Mouse (Mus musculus) limb, embryonic 12.5 days (tissue): ENCODE measurements around the gene Trap1a. TPM values are rescaled to one million over a fixed set of nuclear protein-coding genes. Genes with fewer than 3 reads are reported as not detected.

Experiments used
- ATAC-seq: fragments of 200-750 bp; cut with Nextera tagmentation; 2 replicates; pipeline ENCODE4 v1.8.0; 2017; ENCODE audit warnings: low read depth, moderate TSS enrichment; ENCODE audit not compliant: insufficient number of reproducible peaks, insufficient read depth, low FRiP score, low TSS enrichment
- H3K27ac ChIP-seq: fragments of 300-500 bp; sonication (generic); 2 replicates; pipeline ENCODE4 v1.5.1; 2016; ENCODE audit warnings: mild to moderate bottlenecking, moderate library complexity
- H3K27me3 ChIP-seq: fragments of 300-500 bp; sonication (generic); 2 replicates; pipeline ENCODE4 v1.6.1; 2016; ENCODE audit warnings: mild to moderate bottlenecking, moderate library complexity
- H3K36me3 ChIP-seq: fragments of 300-500 bp; sonication (generic); 2 replicates; pipeline ENCODE4 v1.6.1; 2016; ENCODE audit warnings: mild to moderate bottlenecking, moderate library complexity
- H3K4me1 ChIP-seq: fragments of 300-500 bp; sonication (generic); replicated peaks from 2 replicates; pipeline ENCODE4 v1.6.1; 2016
- H3K4me2 ChIP-seq: fragments of 300-500 bp; sonication (generic); 2 replicates; pipeline ENCODE4 v1.6.1; 2016; ENCODE audit warnings: mild to moderate bottlenecking, moderate library complexity
- H3K4me3 ChIP-seq: fragments of 300-500 bp; sonication (generic); replicated peaks from 2 replicates; pipeline ENCODE4 v1.5.1; 2016; ENCODE audit warnings: mild to moderate bottlenecking
- H3K9ac ChIP-seq: fragments of 300-500 bp; sonication (generic); replicated peaks from 2 replicates; pipeline ENCODE4 v1.6.1; 2016; ENCODE audit warnings: mild to moderate bottlenecking, moderate library complexity
- H3K9me3 ChIP-seq: fragments of 300-500 bp; sonication (generic); 2 replicates; pipeline ENCODE4 v1.6.1; 2016; ENCODE audit warnings: mild to moderate bottlenecking, moderate library complexity
- WGBS: fragments of 180-500 bp; shearing (Covaris S2); methylation state at CpG from one replicate; pipeline ENCODE4 v1.1.7; 2016; 5-methylcytosine and 5-hydroxymethylcytosine counted together
- polyA plus RNA-seq: library from polyadenylated mRNA; unstranded; fragments of >200 nt; fragmentation: Nextera tagmentation; extraction: Ambion mirVana; gene quantifications from 2 replicates; pipeline ENCODE4 v1.2.1, GENCODE M21; 2016

Trap1a gene
- polyA plus RNA-seq, 1 experiment from 2014 or later, result not detected

DNA sequence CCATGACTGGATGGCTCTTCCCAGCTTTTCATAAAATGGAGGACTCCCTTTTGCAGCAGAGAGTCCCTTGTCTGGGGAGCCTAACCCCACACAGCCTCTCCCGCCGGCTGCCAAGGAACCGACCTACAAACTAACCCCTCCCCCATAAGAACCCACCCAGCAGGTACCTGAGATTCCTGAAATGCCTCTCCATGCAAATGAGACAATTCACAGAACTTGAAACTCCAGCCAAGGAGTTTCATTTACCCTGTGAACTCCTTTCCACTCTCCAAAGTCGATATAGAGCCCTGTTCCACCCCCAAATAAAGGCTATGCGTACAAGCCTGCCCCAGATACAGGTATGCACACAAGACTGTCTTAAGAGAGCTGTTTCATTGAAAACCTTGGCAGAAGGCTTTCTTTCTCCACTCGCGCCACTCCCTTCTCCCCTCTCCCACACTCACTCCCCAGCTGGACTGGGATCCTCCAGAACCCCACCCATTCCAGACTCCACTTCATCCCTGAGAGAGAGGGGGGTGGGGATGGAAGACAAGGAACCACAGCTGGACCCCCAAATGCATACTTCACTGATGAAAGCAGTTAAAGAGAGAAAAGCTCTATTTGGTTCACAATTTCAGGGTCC, 24.3 kb downstream of the Trap1a start:
- whole genome bisulfite sequencing, result 49% methylated on average over 7 of the region's 7 CpGs
- ATAC-seq, result no peak

DNA sequence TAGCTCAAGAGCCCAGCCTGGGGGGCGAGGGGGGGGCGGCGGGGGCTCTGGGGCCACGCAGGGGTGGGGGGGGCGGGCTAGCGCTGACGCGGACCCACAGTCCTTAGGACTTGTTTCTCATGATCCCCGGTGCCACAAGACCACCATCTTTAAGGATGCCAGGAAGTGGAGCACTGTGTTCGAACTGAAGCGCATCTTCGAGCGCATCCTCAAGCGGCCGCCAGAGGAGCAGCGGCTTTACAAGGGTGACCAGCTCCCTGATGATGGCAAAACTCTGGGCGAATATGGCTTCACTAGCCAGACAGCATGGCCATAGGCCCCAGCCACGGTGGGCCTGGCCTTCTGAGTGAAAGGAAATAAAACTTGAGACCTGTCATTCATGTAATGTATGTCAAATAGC, 24.9 kb downstream of the Trap1a start:
- no peak for ATAC-seq
- WGBS, result 70% methylated on average over 18 of the region's 18 CpGs
- Histone ChIP-seq H3K27me3 (peaks cover 38% of the 10 kb centered on the region), H3K9me3 (no peaks in the 10 kb centered on the region), H3K4me1 (no peaks in the 10 kb centered on the region), H3K4me2 (no peak overlapping the region), H3K27ac (no peak overlapping the region), H3K9ac (no peak overlapping the region), H3K4me3 (no peak overlapping the region), H3K36me3 (no peaks in the 10 kb centered on the region)

More for the DNA sequence above, 24.3 kb downstream of the Trap1a start:
- Histone ChIP-seq H3K4me1 (no peaks in the 10 kb centered on the region), H3K9ac (no peak overlapping the region), H3K4me3 (no peak overlapping the region), H3K4me2 (no peak overlapping the region), H3K9me3 (no peaks in the 10 kb centered on the region), H3K36me3 (no peaks in the 10 kb centered on the region), H3K27ac (no peak overlapping the region), H3K27me3 (peaks cover 42% of the 10 kb centered on the region)

DNA sequence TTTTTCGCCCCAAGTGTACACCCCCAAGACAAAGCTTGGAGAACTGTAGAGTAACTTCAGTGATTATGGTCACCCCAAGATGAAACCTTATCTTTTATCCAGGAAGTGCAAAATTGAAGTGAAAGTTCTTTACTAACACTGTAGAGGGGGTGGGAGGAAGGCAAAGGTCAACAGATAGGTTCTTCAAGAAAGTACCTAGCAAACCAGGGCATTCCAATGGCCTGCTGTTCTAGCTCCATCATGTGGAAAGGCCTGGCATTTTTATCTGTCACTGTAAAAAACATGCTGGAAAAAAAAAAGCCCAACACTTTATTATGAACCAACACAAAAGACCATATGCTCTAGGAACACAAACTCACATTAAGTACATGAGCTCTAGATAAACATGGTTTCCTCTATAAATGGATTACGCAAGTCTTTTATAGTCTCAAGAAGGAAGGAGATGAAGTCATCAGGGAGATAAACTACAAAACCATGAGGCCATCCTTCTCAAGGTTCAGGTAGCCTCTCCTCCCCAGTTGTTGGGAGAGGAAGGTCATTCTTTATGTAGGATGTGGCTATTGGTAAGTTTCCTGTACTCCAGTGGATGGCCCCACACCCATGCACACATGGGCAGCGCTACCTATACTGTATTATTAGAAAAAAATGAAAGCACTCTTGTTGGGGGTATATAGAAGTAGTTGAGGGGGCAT, 33.5 kb downstream of the Trap1a start:
- H3K9ac ChIP-seq, result no peak overlapping the region
- 84% methylated on average over 3 of the region's 3 CpGs for WGBS
- no peak overlapping the region for H3K27ac ChIP-seq
- H3K4me3 ChIP-seq, result no peak overlapping the region
- H3K36me3 ChIP-seq, result no peaks in the 10 kb centered on the region
- H3K9me3 ChIP-seq, result no peaks in the 10 kb centered on the region
- H3K4me1 ChIP-seq, result no peaks in the 10 kb centered on the region
- no peak overlapping the region for H3K4me2 ChIP-seq
- no peak for ATAC-seq
- peaks cover 9% of the 10 kb centered on the region; the same call in 1 of the 2 replicates for H3K27me3 ChIP-seq

DNA sequence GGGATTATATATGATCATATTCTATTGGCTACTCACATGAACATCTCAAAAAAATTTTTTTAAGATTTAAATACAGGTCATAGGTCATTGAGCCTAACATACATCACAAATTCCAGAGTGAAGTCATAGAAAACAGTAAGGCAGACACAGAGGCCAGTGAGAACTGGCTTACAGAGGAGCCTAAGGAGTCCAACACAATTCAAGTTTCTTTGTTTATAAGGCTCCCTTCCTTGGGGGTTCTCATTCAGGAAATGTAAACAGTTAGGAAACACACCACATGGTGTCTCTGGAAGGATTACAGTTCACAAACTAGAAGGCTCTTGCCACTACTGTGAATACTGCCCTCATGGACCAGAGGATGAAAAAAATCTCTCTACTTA, 34.0 kb downstream of the Trap1a start:
- peaks cover 9% of the 10 kb centered on the region; the same call in 1 of the 2 replicates for H3K27me3 ChIP-seq
- ATAC-seq, result no peak
- no peak overlapping the region for H3K4me2 ChIP-seq
- H3K9ac ChIP-seq, result no peak overlapping the region
- H3K9me3 ChIP-seq, result no peaks in the 10 kb centered on the region
- no peak overlapping the region for H3K4me3 ChIP-seq
- no peaks in the 10 kb centered on the region for H3K4me1 ChIP-seq
- H3K27ac ChIP-seq, result no peak overlapping the region
- H3K36me3 ChIP-seq, result no peaks in the 10 kb centered on the region

DNA sequence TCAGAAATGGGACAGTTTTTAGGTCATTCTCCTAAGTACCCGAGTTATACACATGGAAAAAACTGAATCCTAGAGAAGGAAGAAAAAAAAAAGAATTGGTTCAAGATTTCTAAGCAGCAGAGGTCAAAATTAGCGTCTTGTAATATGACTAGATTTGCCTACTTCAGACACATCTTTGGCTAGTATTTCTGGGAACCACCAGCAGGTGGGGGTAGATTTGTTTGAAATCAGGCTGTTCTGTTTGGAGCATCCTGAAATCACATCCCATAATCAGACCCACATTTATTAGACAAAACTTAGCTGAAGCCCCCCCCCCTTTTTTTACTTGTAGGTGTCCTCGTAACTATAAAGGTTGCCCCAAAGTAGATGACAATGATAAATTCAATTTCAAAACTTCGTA, 35.6 kb downstream of the Trap1a start:
- H3K36me3 ChIP-seq, result no peaks in the 10 kb centered on the region
- whole genome bisulfite sequencing, result 50% methylated on average over 4 of the region's 4 CpGs
- H3K4me3 ChIP-seq, result no peak overlapping the region
- no peak overlapping the region for H3K27ac ChIP-seq
- no peaks in the 10 kb centered on the region for H3K9me3 ChIP-seq
- peaks cover 9% of the 10 kb centered on the region; the same call in 1 of the 2 replicates for H3K27me3 ChIP-seq
- no peak overlapping the region for H3K9ac ChIP-seq
- no peak overlapping the region for H3K4me2 ChIP-seq
- ATAC-seq, result no peak
- no peaks in the 10 kb centered on the region for H3K4me1 ChIP-seq

DNA sequence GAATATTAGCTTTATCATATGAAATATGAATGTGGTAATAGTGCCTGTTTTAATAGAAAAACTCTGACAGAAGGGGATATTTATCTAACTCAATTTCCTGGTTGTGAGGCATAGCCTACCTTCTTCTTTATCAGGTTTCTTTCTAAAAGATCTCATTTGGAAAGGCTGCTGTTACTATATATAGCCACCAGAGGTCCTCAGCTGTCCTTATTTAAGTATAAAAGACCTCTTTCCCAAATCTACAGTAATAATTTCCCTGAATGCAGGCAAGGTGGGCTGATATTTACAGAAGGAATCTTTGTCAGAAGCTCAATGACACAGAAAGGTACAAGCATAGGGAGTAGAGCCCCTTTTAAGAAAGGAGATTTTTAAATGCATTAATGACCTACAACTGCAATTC, 39.2 kb downstream of the Trap1a start:
- Histone ChIP-seq H3K9me3 (no peaks in the 10 kb centered on the region), H3K9ac (no peak overlapping the region), H3K36me3 (no peaks in the 10 kb centered on the region), H3K4me1 (no peaks in the 10 kb centered on the region), H3K4me2 (no peak overlapping the region), H3K27ac (no peak overlapping the region), H3K4me3 (no peak overlapping the region), H3K27me3 (peaks cover 5% of the 10 kb centered on the region; the same call in 1 of the 2 replicates)
- ATAC-seq, result no peak

Other genes with a start within 250 kb of the Trap1a start
- 0.14 TPM in 1 of 2 replicates, not detected in the other for gene Serpina7, start 248.4 kb upstream of the Trap1a start, polyA plus RNA-seq
- not detected in 2 replicates for gene 4930513O06Rik, start 247.4 kb upstream of the Trap1a start, polyA plus RNA-seq
- gene 4933428M09Rik, start 154.5 kb upstream of the Trap1a start, polyA plus RNA-seq, result not detected in 2 replicates
- 36.3 and 41.0 TPM in 2 replicates for gene Mum1l1, start 123.6 kb upstream of the Trap1a start, polyA plus RNA-seq
- gene D330045A20Rik, start 146.7 kb downstream of the Trap1a start, polyA plus RNA-seq, result 1.3 and 1.4 TPM in 2 replicates
- gene Rnf128, start 229.6 kb downstream of the Trap1a start, polyA plus RNA-seq, result 5.5 and 5.7 TPM in 2 replicates